In genomic region chr7:44262791-44263643, GRCm38 (mm10) we compare ENCODE assay signal across 8 mouse cellular contexts. TPM values are rescaled to one million over a fixed set of nuclear protein-coding genes. Genes with fewer than 3 reads are reported as not detected.
A peak's percentile ranks its signal among the peaks of the same experiment; 100 is the strongest.
DNase-seq lines count a peak whose midpoint lies in the region; ATAC-seq lines count a peak whose summit lies in the region.

No protein-coding gene starts in this region.

- peak overlapping the region; percentile 44; the same call in 1 of the 2 replicates for H3K27ac ChIP-seq in forebrain, embryonic 10.5 days
- no peak overlapping the region for H3K27ac ChIP-seq in heart, embryonic 14.5 days (replicated peaks in 1 of 2; ENCODE audit: control insufficient read depth in 1 of 2, insufficient read depth in 1 of 2, low read depth in 2 of 2, low read length in 2 of 2)
- H3K27ac ChIP-seq in liver, embryonic 11.5 days (ENCODE audit: low read depth, low read length) = no peak overlapping the region
- H3K27ac ChIP-seq in stomach, embryonic 14.5 days (ENCODE audit: low read length) = no peak overlapping the region

- peak overlapping the region; percentile 33; the same call in 1 of the 2 replicates for H3K4me2 ChIP-seq in heart, embryonic 14.5 days (ENCODE audit: low read length)
- peak overlapping the region; percentile 49 for H3K4me2 ChIP-seq in liver, embryonic 11.5 days
- H3K4me2 ChIP-seq in stomach, embryonic 14.5 days (replicated peaks; ENCODE audit: low read depth, low read length) = peak overlapping the region; percentile 37

- peak overlapping the region; percentile 45 for H3K4me3 ChIP-seq in forebrain, embryonic 10.5 days
- H3K4me3 ChIP-seq in heart, embryonic 14.5 days (ENCODE audit: control insufficient read depth in 1 of 2, insufficient read depth in 1 of 2, low read depth in 1 of 2, low read length in 2 of 2) = no peak overlapping the region
- H3K4me3 ChIP-seq in liver, embryonic 11.5 days (ENCODE audit: low read depth, low read length) = no peak overlapping the region
- 0 out of 2 replicates have a peak overlapping the region, but pooled peaks have one; percentile 5 for H3K4me3 ChIP-seq in stomach, embryonic 14.5 days (ENCODE audit: low read depth, low read length)

- H3K27me3 ChIP-seq in forebrain, embryonic 10.5 days (ENCODE audit: poor library complexity, severe bottlenecking) = peaks cover 54% of the 10 kb centered on the region
- H3K27me3 ChIP-seq in heart, embryonic 14.5 days (ENCODE audit: control insufficient read depth, insufficient read depth, low read length) = peaks cover 26% of the 10 kb centered on the region
- peaks cover 20% of the 10 kb centered on the region for H3K27me3 ChIP-seq in liver, embryonic 11.5 days (replicated peaks; ENCODE audit: control insufficient read depth, insufficient read depth, low read length)
- H3K27me3 ChIP-seq in stomach, embryonic 14.5 days (ENCODE audit: control insufficient read depth, insufficient read depth, low read length) = 0 out of 2 replicates have a peak, but pooled peaks cover 4% of the 10 kb centered on the region

- peaks cover 7% of the 10 kb centered on the region for H3K4me1 ChIP-seq in forebrain, embryonic 10.5 days
- peaks cover 0 to 4% of the 10 kb centered on the region in 2 experiments; a peak in 1 of 4 replicates for H3K4me1 ChIP-seq in heart, embryonic 14.5 days (ENCODE audit: control insufficient read depth in 2 of 2, insufficient read depth in 2 of 2, low read length in 2 of 2)
- H3K4me1 ChIP-seq in liver, embryonic 11.5 days (replicated peaks; ENCODE audit: control insufficient read depth, insufficient read depth, low read length) = peaks cover 4% of the 10 kb centered on the region
- H3K4me1 ChIP-seq in stomach, embryonic 14.5 days (ENCODE audit: control insufficient read depth, insufficient read depth, low read length) = 0 out of 2 replicates have a peak, but pooled peaks cover 3% of the 10 kb centered on the region

- ATAC-seq in heart, embryonic 14.5 days (ENCODE audit: insufficient number of reproducible peaks, insufficient read depth, low FRiP score, low read depth) = no peak
- ATAC-seq in liver, embryonic 11.5 days (replicated peaks; ENCODE audit: low FRiP score) = no peak; the same call in 1 of the 2 replicates
- ATAC-seq in stomach, embryonic 14.5 days (ENCODE audit: insufficient number of reproducible peaks, insufficient read depth, low FRiP score, low read depth) = peak; percentile 70; the same call in 1 of the 2 replicates

- DNase-seq in CD8-positive naive resting alpha-beta T cell, adult 2 months (ENCODE audit: low read depth in 2 of 2, low spot score in 2 of 2) = peak; percentile 88 to 94
- peak; percentile 93 for DNase-seq in c-Kit-positive CD71-negative TER-119-negative erythroid progenitor cells, embryonic 14.5 days (ENCODE audit: low read depth)
- DNase-seq in forebrain, embryonic 10.5 days (ENCODE audit: extremely low spot score, low spot score) = peak; percentile 95
- peak; percentile 95 for DNase-seq in kidney, postnatal 10 days
- peak; percentile 85 for DNase-seq in liver, embryonic 11.5 days (ENCODE audit: low spot score)
- peak; percentile 85 to 91 for DNase-seq in natural killer cell, adult 2 months (ENCODE audit: low spot score in 2 of 2)

- H3K9ac ChIP-seq in heart, embryonic 14.5 days (ENCODE audit: low read length) = no peak overlapping the region
- no peak overlapping the region for H3K9ac ChIP-seq in liver, embryonic 11.5 days (ENCODE audit: low read depth, low read length)
- H3K9ac ChIP-seq in stomach, embryonic 14.5 days (replicated peaks; ENCODE audit: low read depth, low read length) = no peak overlapping the region

- WGBS in forebrain, embryonic 10.5 days = 2% methylated on average over 34 of the region's 34 CpGs
- WGBS in heart, embryonic 14.5 days = 4% methylated on average over 34 of the region's 34 CpGs
- 4% methylated on average over 34 of the region's 34 CpGs for WGBS in liver, embryonic 11.5 days
- WGBS in stomach, embryonic 14.5 days = 3% methylated on average over 34 of the region's 34 CpGs

- no peaks in the 10 kb centered on the region for H3K9me3 ChIP-seq in forebrain, embryonic 10.5 days
- H3K9me3 ChIP-seq in heart, embryonic 14.5 days (ENCODE audit: control insufficient read depth, low read length) = no peaks in the 10 kb centered on the region
- H3K9me3 ChIP-seq in liver, embryonic 11.5 days (ENCODE audit: control insufficient read depth, low read length) = no peaks in the 10 kb centered on the region
- no peaks in the 10 kb centered on the region for H3K9me3 ChIP-seq in stomach, embryonic 14.5 days (ENCODE audit: control insufficient read depth, low read depth, low read length)

- H3K36me3 ChIP-seq in forebrain, embryonic 10.5 days (replicated peaks) = no peaks in the 10 kb centered on the region
- H3K36me3 ChIP-seq in heart, embryonic 14.5 days (ENCODE audit: control insufficient read depth, insufficient read depth, low read length) = no peaks in the 10 kb centered on the region
- no peaks in the 10 kb centered on the region for H3K36me3 ChIP-seq in liver, embryonic 11.5 days (ENCODE audit: control insufficient read depth, insufficient read depth, low read length)
- no peaks in the 10 kb centered on the region for H3K36me3 ChIP-seq in stomach, embryonic 14.5 days (ENCODE audit: control insufficient read depth, insufficient read depth, low read length)

RNA-seq across cellular contexts. Expression of gene Gm15517, which starts 1.8 kb away (rescaled TPM):
- 1.2 TPM in 1 of 2 replicates, not detected in the other for polyA plus RNA-seq in forebrain, embryonic 10.5 days (2016; fragmentation: Nextera tagmentation; extraction: Ambion mirVana)
- polyA plus RNA-seq in heart, embryonic 14.5 days (2014; fragmentation: Nextera tagmentation; extraction: Ambion mirVana) = not detected in 2 replicates
- not detected in 2 replicates for polyA plus RNA-seq in liver, embryonic 11.5 days (2014; fragmentation: Nextera tagmentation; extraction: Ambion mirVana)
- not detected in 2 replicates for polyA plus RNA-seq in stomach, embryonic 14.5 days (2014; fragmentation: Nextera tagmentation; extraction: Ambion mirVana)

RNA-seq across cellular contexts. Expression of gene Acp4, which starts 5.8 kb away (rescaled TPM):
- 0.12 TPM in 1 of 2 replicates, not detected in the other for polyA plus RNA-seq in forebrain, embryonic 10.5 days (2016; fragmentation: Nextera tagmentation; extraction: Ambion mirVana)
- polyA plus RNA-seq in heart, embryonic 14.5 days (2014; fragmentation: Nextera tagmentation; extraction: Ambion mirVana) = not detected in 2 replicates
- not detected in 2 replicates for polyA plus RNA-seq in liver, embryonic 11.5 days (2014; fragmentation: Nextera tagmentation; extraction: Ambion mirVana)
- polyA plus RNA-seq in stomach, embryonic 14.5 days (2014; fragmentation: Nextera tagmentation; extraction: Ambion mirVana) = 0.15 TPM in 1 of 2 replicates, not detected in the other

RNA-seq across cellular contexts. Expression of gene 2410002F23Rik, which starts 16.5 kb away (rescaled TPM):
- polyA plus RNA-seq in forebrain, embryonic 10.5 days (2016; fragmentation: Nextera tagmentation; extraction: Ambion mirVana) = 197 and 209 TPM in 2 replicates
- 54.8 and 62.7 TPM in 2 replicates for polyA plus RNA-seq in heart, embryonic 14.5 days (2014; fragmentation: Nextera tagmentation; extraction: Ambion mirVana)
- 109 and 117 TPM in 2 replicates for polyA plus RNA-seq in liver, embryonic 11.5 days (2014; fragmentation: Nextera tagmentation; extraction: Ambion mirVana)
- 123 and 143 TPM in 2 replicates for polyA plus RNA-seq in stomach, embryonic 14.5 days (2014; fragmentation: Nextera tagmentation; extraction: Ambion mirVana)

RNA-seq across cellular contexts. Expression of gene 1700028J19Rik, which starts 16.5 kb away (rescaled TPM):
- 1.3 and 1.4 TPM in 2 replicates for polyA plus RNA-seq in forebrain, embryonic 10.5 days (2016; fragmentation: Nextera tagmentation; extraction: Ambion mirVana)
- 1.1 and 1.6 TPM in 2 replicates for polyA plus RNA-seq in heart, embryonic 14.5 days (2014; fragmentation: Nextera tagmentation; extraction: Ambion mirVana)
- polyA plus RNA-seq in liver, embryonic 11.5 days (2014; fragmentation: Nextera tagmentation; extraction: Ambion mirVana) = 1.5 and 2.0 TPM in 2 replicates
- polyA plus RNA-seq in stomach, embryonic 14.5 days (2014; fragmentation: Nextera tagmentation; extraction: Ambion mirVana) = 1.5 and 1.6 TPM in 2 replicates

RNA-seq across cellular contexts. Expression of gene Gm36864, which starts 27.0 kb away (rescaled TPM):
- polyA plus RNA-seq in forebrain, embryonic 10.5 days (2016; fragmentation: Nextera tagmentation; extraction: Ambion mirVana) = not detected in 2 replicates
- not detected in 2 replicates for polyA plus RNA-seq in heart, embryonic 14.5 days (2014; fragmentation: Nextera tagmentation; extraction: Ambion mirVana)
- not detected in 2 replicates for polyA plus RNA-seq in liver, embryonic 11.5 days (2014; fragmentation: Nextera tagmentation; extraction: Ambion mirVana)
- not detected in 2 replicates for polyA plus RNA-seq in stomach, embryonic 14.5 days (2014; fragmentation: Nextera tagmentation; extraction: Ambion mirVana)

Comparison
In these comparisons a context has a peak if more than half of its experiments do, and no peak if none do; other contexts are left out.
1. H3K4me3 ChIP-seq: peak in forebrain, embryonic 10.5 days (single experiment) and stomach, embryonic 14.5 days (single experiment); none in heart, embryonic 14.5 days (0 of 2) and liver, embryonic 11.5 days (single experiment).
2. Peak in every context shown above with its lines, with median percentiles within 50 percentile points of each other: DNase-seq and H3K4me2 ChIP-seq.